Mouse (Mus musculus): ENCODE measurements around the gene Myh1.
A peak's percentile ranks its signal among the peaks of the same experiment; 100 is the strongest.

The Myh1 gene

DNA sequence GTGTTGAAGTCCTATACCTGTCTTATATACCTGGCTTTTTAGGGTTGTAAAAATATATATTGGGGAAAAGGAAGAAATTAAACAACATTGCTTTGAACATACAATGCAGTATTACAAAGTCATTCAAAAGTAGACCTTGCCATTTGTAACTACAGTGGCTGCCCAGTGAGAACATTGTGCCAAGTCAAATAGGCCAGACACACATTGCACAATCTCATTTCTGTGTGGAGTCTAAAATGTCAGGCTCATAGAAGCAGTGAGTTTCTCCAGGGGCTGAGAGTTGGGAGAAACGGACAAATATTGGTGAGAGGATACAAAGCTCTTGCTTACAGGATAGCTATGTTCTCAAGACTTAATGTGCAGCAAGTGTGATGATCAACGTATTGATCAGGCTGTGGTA, 30.1 kb downstream of the Myh1 start:
- no peak for DNase-seq (ENCODE audit: low read depth, low spot score)

GRCm38 (mm10) chr11:67235639-67236358, 35.9 kb downstream of the Myh1 start:
- DNase-seq (ENCODE audit: low read depth, low spot score): peak; percentile 64

DNA sequence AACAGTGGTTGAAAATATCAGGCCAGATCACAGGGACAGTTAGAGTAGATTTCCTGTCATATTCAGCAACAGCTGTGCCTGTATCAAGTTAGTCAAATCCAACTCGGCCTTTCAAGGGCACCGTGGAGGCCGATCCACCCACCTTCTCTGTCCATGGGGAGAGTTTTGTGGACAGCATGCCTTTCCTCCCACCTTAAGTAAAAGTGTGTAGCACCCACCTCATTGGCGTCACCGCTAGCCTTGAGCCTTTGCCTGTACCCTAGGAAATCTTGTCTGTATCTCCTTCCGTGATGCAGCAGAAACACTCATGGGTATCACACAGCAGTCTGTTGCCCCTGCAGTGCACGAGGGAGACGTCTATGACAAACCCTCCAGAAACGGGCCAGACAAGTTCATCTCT, 36.9 kb downstream of the Myh1 start:
- DNase-seq (ENCODE audit: low read depth, low spot score): no peak

GRCm38 (mm10) chr11:67237481-67238079, 37.7 kb downstream of the Myh1 start, which contains the start of gene Myh4:
TSS of gene Myh4 (plus strand) at chr11:67238029.
- no peak for DNase-seq (ENCODE audit: low read depth, low spot score)

GRCm38 (mm10) chr11:67241051-67241450, 41.2 kb downstream of the Myh1 start:
- no peak for DNase-seq (ENCODE audit: low read depth, low spot score)

DNA sequence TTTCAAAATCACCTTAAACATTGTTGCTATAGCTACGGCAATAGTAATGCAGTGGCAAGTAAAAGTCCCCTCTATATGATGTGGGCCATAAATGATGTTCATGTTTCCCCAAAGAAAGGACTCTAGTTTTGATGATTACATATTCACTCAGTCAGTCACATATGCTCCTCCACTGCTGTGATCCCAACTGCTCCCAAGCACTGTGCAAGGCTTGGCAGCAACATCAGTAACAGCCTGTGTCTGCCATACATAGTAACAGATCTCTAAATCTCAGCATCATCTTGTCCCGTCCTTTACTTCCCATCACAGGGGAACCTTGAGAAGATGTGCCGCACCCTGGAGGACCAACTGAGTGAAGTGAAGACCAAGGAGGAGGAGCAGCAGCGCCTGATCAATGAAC, 53.8 kb downstream of the Myh1 start:
- DNase-seq (ENCODE audit: low read depth, low spot score): peak; percentile 63

DNA sequence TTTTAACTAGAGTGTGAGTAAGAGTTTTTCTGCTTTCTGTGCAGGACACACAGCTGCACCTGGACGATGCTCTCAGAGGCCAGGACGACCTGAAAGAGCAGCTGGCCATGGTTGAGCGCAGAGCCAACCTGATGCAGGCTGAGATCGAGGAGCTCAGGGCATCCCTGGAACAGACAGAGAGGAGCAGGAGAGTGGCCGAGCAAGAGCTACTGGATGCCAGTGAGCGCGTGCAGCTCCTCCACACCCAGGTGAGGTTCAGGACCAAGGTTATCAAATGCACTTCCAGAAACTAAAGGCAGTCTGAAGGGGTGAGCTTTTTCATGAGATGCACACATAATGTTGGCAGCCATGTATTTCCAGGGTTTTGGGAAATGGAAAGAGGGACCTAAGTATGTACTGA, 57.2 kb downstream of the Myh1 start:
- no peak for DNase-seq (ENCODE audit: low read depth, low spot score)

DNA sequence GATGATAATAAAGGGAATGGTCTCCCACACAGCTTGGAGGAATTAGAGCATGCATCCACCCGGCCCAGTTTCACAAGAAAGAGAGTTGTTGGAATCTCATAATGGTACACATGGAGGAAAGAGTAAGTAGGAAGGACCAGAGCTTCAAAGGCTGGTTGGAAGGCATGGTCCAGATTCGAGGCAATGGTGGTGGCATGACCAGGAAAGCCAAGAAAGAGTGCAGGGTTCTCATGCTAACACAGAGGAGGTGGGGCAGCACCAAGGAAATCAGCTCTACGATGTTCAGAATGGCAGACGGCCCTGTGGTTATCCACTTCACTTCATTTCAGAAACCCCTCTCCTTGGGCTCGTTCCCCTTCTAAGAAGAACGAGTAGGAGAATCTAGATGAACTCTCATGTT, 61.1 kb downstream of the Myh1 start:
- no peak for DNase-seq (ENCODE audit: low read depth, low spot score)
